In genomic region chr2:30743265-30743846, GRCm38 (mm10) we compare ENCODE assay signal across 8 mouse cellular contexts.
DNase-seq lines count a peak whose midpoint lies in the region; ATAC-seq and TF ChIP-seq lines count a peak whose summit lies in the region.

No protein-coding gene starts in this region.

- H3K27ac ChIP-seq in embryonic facial prominence, embryonic 15.5 days (replicated peaks), result peak overlapping the region; percentile 82
- peak overlapping the region; percentile 96 for H3K27ac ChIP-seq in hindbrain, embryonic 10.5 days
- peak overlapping the region; percentile 55 for H3K27ac ChIP-seq in lung, postnatal 0 days (ENCODE audit: low read length)

- no peak for TF ChIP-seq CTCF in lung, postnatal 0 days (IDR thresholded peaks at IDR 0.05)

- peak; percentile 44 for DNase-seq in kidney, adult 18-20 months
- DNase-seq in kidney, adult 9 months, result no peak
- DNase-seq in hindbrain, embryonic 10.5 days (ENCODE audit: low spot score), result peak; percentile 35
- DNase-seq in lung, postnatal 0 days (ENCODE audit: low spot score), result peak; percentile 86
- DNase-seq in left cerebral cortex, postnatal 36 days (ENCODE audit: low spot score in 2 of 2), result no peak
- DNase-seq in urinary bladder, postnatal 36 days (ENCODE audit: low spot score in 2 of 2), result no peak

- no peak overlapping the region for H3K4me3 ChIP-seq in embryonic facial prominence, embryonic 15.5 days (replicated peaks)
- H3K4me3 ChIP-seq in hindbrain, embryonic 10.5 days, result peak overlapping the region; percentile 20
- no peak overlapping the region for H3K4me3 ChIP-seq in lung, postnatal 0 days (ENCODE audit: low read depth, low read length)

- H3K4me1 ChIP-seq in embryonic facial prominence, embryonic 15.5 days, result peaks cover 18% of the 10 kb centered on the region
- H3K4me1 ChIP-seq in hindbrain, embryonic 10.5 days (replicated peaks), result peaks cover 28% of the 10 kb centered on the region
- peaks cover 13% of the 10 kb centered on the region for H3K4me1 ChIP-seq in lung, postnatal 0 days (ENCODE audit: insufficient read depth, low read depth, low read length)

- no peaks in the 10 kb centered on the region for H3K9me3 ChIP-seq in embryonic facial prominence, embryonic 15.5 days (replicated peaks)
- H3K9me3 ChIP-seq in hindbrain, embryonic 10.5 days, result no peaks in the 10 kb centered on the region
- no peaks in the 10 kb centered on the region for H3K9me3 ChIP-seq in lung, postnatal 0 days (ENCODE audit: low read length)

- no peak for ATAC-seq in embryonic facial prominence, embryonic 15.5 days (ENCODE audit: insufficient number of reproducible peaks, low FRiP score, low TSS enrichment, low read depth)
- ATAC-seq in lung, postnatal 0 days, result peak; percentile 86
- no peak for ATAC-seq in erythroid progenitor cell, adult 5-6 weeks (replicated peaks; ENCODE audit: low FRiP score, poor library complexity, severe bottlenecking)

- H3K36me3 ChIP-seq in embryonic facial prominence, embryonic 15.5 days, result no peaks in the 10 kb centered on the region
- 0 out of 2 replicates have a peak, but pooled peaks cover 5% of the 10 kb centered on the region for H3K36me3 ChIP-seq in hindbrain, embryonic 10.5 days
- no peaks in the 10 kb centered on the region for H3K36me3 ChIP-seq in lung, postnatal 0 days (ENCODE audit: insufficient read depth, low read length)

- H3K9ac ChIP-seq in embryonic facial prominence, embryonic 15.5 days, result no peak overlapping the region
- no peak overlapping the region for H3K9ac ChIP-seq in lung, postnatal 0 days (replicated peaks; ENCODE audit: low read depth)

- TF ChIP-seq EP300 in lung, postnatal 0 days (IDR thresholded peaks at IDR 0.05), result peak; percentile 71

- no peaks in the 10 kb centered on the region for H3K27me3 ChIP-seq in embryonic facial prominence, embryonic 15.5 days
- no peaks in the 10 kb centered on the region for H3K27me3 ChIP-seq in hindbrain, embryonic 10.5 days (ENCODE audit: insufficient read depth, poor library complexity, severe bottlenecking)
- no peaks in the 10 kb centered on the region for H3K27me3 ChIP-seq in lung, postnatal 0 days (replicated peaks; ENCODE audit: insufficient read depth, low read length)

- intact Hi-C loops in left cerebral cortex, postnatal 36 days (cut with DNase I), result no loop called here

- no peak overlapping the region for H3K4me2 ChIP-seq in embryonic facial prominence, embryonic 15.5 days (replicated peaks)
- no peak overlapping the region for H3K4me2 ChIP-seq in lung, postnatal 0 days (replicated peaks; ENCODE audit: low read depth, low read length)

- 48% methylated on average over 4 of the region's 4 CpGs for WGBS in embryonic facial prominence, embryonic 15.5 days
- 20% methylated on average over 4 of the region's 4 CpGs for WGBS in hindbrain, embryonic 10.5 days
- 21% methylated on average over 4 of the region's 4 CpGs for WGBS in lung, postnatal 0 days

Comparison
In these comparisons a context has a peak if more than half of its experiments do, and no peak if none do; other contexts are left out.
1. DNase-seq: peak in kidney, adult 18-20 months (single experiment), hindbrain, embryonic 10.5 days (single experiment) and lung, postnatal 0 days (single experiment); none in kidney, adult 9 months (single experiment), left cerebral cortex, postnatal 36 days (0 of 2) and urinary bladder, postnatal 36 days (0 of 2).
2. Peak in every context shown above with its lines, with median percentiles within 50 percentile points of each other: H3K27ac ChIP-seq.